Mouse (Mus musculus) small intestine, adult 2 months (tissue): ENCODE results near the gene Rem1.

Source experiments
- CTCF ChIP-seq: fragments of 200-500 bp; IDR thresholded peaks from 2 replicates; pipeline ENCODE4 v1.5.1; 2012; ENCODE audit warnings: low read depth, mild to moderate bottlenecking, control low read depth, inconsistent platforms, low read length, moderate library complexity, mixed read lengths; ENCODE audit not compliant: insufficient replicate concordance, insufficient read length; ENCODE audit errors: extremely low read depth
- POLR2A ChIP-seq: fragments of 200-500 bp; IDR thresholded peaks from 2 replicates; pipeline ENCODE4 v1.6.1; 2012; ENCODE audit warnings: low read depth, mild to moderate bottlenecking, control low read depth, inconsistent platforms, low read length, moderate library complexity

DNA sequence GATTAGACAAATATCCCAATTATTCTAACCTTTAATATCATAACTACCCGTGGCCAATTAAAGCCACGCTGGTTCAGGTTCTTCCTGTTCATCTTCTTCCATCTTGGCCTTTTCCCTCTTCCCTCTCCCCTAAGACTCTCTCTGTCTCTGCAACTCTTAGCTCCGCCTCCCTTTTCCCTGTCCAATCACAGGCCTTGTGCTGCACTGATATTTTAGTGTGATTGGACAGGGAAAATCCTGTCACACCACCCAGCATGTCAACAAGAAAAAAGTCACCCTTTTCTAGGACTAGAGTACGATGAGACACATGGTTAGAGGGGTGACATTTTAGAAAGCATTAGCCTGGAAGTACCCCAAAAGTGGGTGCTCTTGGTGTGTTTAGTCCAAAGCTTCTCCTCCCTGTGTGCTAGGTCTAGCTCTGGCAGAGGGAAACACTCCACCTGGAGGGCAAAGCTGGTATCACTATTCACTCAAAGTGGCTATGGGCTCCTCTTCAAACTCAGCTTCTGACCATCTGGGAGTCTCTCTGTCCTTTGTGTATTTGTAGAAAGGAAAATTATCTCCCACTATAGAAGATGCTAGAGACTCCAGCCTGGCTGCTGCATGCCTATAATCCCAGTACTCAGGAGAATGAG is 39.7 kb upstream of the Rem1 start:
- TF ChIP-seq CTCF: peak; percentile 24; the same call in 1 of the 2 replicates
- TF ChIP-seq POLR2A: no peak
